Mouse (Mus musculus) CH12.LX (cell line): ENCODE measurements around the gene Lgals4. TPM values are rescaled to one million over a fixed set of nuclear protein-coding genes. Genes with fewer than 3 reads are reported as not detected.
A peak's percentile ranks its signal among the peaks of the same experiment; 100 is the strongest.

ENCODE experiments used
- DNase-seq: peaks from one replicate; pipeline ENCODE4 v3.0.0-alpha.2; 2013; ENCODE audit errors: extremely low read depth
- H3K27ac ChIP-seq: 2 replicates; pipeline ENCODE4 v1.5.1; 2012; ENCODE audit warnings: low read depth, mild to moderate bottlenecking, control low read depth, moderate library complexity; ENCODE audit not compliant: insufficient read depth
- H3K27me3 ChIP-seq: replicated peaks from 2 replicates; pipeline ENCODE3; 2012; ENCODE audit warnings: inconsistent platforms
- H3K36me3 ChIP-seq, 2 experiments: replicated peaks in 1 of 2; 2 replicates each; pipeline versions ENCODE3 to v1.6.1; 2012; ENCODE audit warnings: inconsistent platforms in 1 of 2, low read length in 1 of 2, mild to moderate bottlenecking in 1 of 2, mixed read lengths in 1 of 2, moderate library complexity in 1 of 2; ENCODE audit not compliant: control insufficient read depth in 1 of 2, insufficient read depth in 1 of 2
- H3K4me1 ChIP-seq, 2 experiments: 2 replicates each; pipeline ENCODE4 v1.6.1; 2012; ENCODE audit warnings: inconsistent platforms in 1 of 2, moderate library complexity in 1 of 2; ENCODE audit not compliant: insufficient read depth in 2 of 2, control insufficient read depth in 1 of 2
- H3K4me2 ChIP-seq: 2 replicates; pipeline ENCODE4 v1.6.1; 2012; ENCODE audit warnings: low read depth, mild to moderate bottlenecking, control low read depth; ENCODE audit not compliant: poor library complexity, insufficient read depth, severe bottlenecking
- H3K4me3 ChIP-seq, 3 experiments: fragments of 150-350 bp in 1 of 3; sonication (generic) in 1 of 3; replicated peaks in 1 of 3; 2 replicates each; pipeline versions ENCODE3 to v1.5.1; 2011 to 2012; ENCODE audit warnings: low read depth in 2 of 3, low read length in 2 of 3, mild to moderate bottlenecking in 2 of 3, moderate library complexity in 2 of 3, control low read depth in 1 of 3, improper control_type of control experiment in 1 of 3, inconsistent platforms in 1 of 3, mixed read lengths in 1 of 3; ENCODE audit not compliant: poor library complexity in 1 of 3
- H3K79me2 ChIP-seq: replicated peaks from 2 replicates; pipeline ENCODE4 v1.6.1; 2012; ENCODE audit warnings: mild to moderate bottlenecking, moderate library complexity; ENCODE audit not compliant: control insufficient read depth, poor library complexity, insufficient read depth, severe bottlenecking; ENCODE audit errors: extremely low read depth
- H3K9ac ChIP-seq: 2 replicates; pipeline ENCODE4 v1.6.1; 2012; ENCODE audit warnings: low read depth, mild to moderate bottlenecking, control low read depth, moderate library complexity; ENCODE audit not compliant: insufficient read depth
- H3K9me3 ChIP-seq: replicated peaks from 2 replicates; pipeline ENCODE3; 2012; ENCODE audit warnings: low read length, inconsistent platforms, mixed read lengths
- CHD2 ChIP-seq: IDR thresholded peaks from 2 replicates; pipeline ENCODE4 v1.6.1; 2011; ENCODE audit warnings: low read length, improper control_type of control experiment
- EP300 ChIP-seq: IDR thresholded peaks from 2 replicates; pipeline ENCODE4 v1.6.1; 2011; ENCODE audit warnings: low read length, improper control_type of control experiment
- ETS1 ChIP-seq: conservative IDR thresholded peaks from 2 replicates; pipeline ENCODE4 v1.6.1; 2012; ENCODE audit warnings: low read depth, mild to moderate bottlenecking, inconsistent platforms, low read length, improper control_type of control experiment, moderate library complexity
- IRF4 ChIP-seq: IDR thresholded peaks from 2 replicates; pipeline ENCODE4 v1.6.1; 2014; ENCODE audit warnings: low read depth, mild to moderate bottlenecking, inconsistent platforms, low read length, improper control_type of control experiment
- MAX ChIP-seq: IDR thresholded peaks from 2 replicates; pipeline ENCODE4 v1.6.1; 2011; ENCODE audit warnings: low read length, improper control_type of control experiment
- MAZ ChIP-seq: IDR thresholded peaks from 2 replicates; pipeline ENCODE4 v1.6.1; 2012; ENCODE audit warnings: low read depth, mild to moderate bottlenecking, inconsistent platforms, low read length, improper control_type of control experiment, moderate library complexity
- MXI1 ChIP-seq: IDR thresholded peaks from 2 replicates; pipeline ENCODE4 v1.6.1; 2011; ENCODE audit warnings: mild to moderate bottlenecking, low read depth, low read length, improper control_type of control experiment
- POLR2A ChIP-seq: IDR thresholded peaks from 2 replicates; pipeline ENCODE4 v1.6.1; 2011; ENCODE audit warnings: low read depth, mild to moderate bottlenecking, improper control_type of control experiment, low read length
- POLR2AphosphoS2 ChIP-seq: IDR thresholded peaks from 2 replicates; pipeline ENCODE4 v1.6.1; 2011; ENCODE audit warnings: low read depth, low read length, improper control_type of control experiment
- RAD21 ChIP-seq: IDR thresholded peaks from 2 replicates; pipeline ENCODE4 v1.6.1; 2011; ENCODE audit warnings: low read depth, mild to moderate bottlenecking, low read length, improper control_type of control experiment, moderate library complexity
- SIN3A ChIP-seq: IDR thresholded peaks from 2 replicates; pipeline ENCODE4 v1.6.1; 2012; ENCODE audit warnings: low read length, improper control_type of control experiment, inconsistent platforms
- SMC3 ChIP-seq: IDR thresholded peaks from 2 replicates; pipeline ENCODE4 v1.6.1; 2011; ENCODE audit warnings: low read depth, low read length, improper control_type of control experiment
- TBP ChIP-seq: conservative IDR thresholded peaks from 2 replicates; pipeline ENCODE4 v1.6.1; 2011; ENCODE audit warnings: low read depth, low read length, improper control_type of control experiment
- TCF12 ChIP-seq: IDR thresholded peaks from 2 replicates; pipeline ENCODE4 v1.6.1; 2014; ENCODE audit warnings: low read depth, mild to moderate bottlenecking, inconsistent platforms, low read length, improper control_type of control experiment
- dilution Hi-C: fragments of 300-500 bp; cut with MboI; formaldehyde crosslinking; loops from 2 replicates; pipeline ENCODE4 v1.14.3; 2020; ENCODE audit warnings: low sequenced_read_pairs; ENCODE audit not compliant: extremely low pct_unique_long_range_greater_than_20kb, extremely low pct_ligation_motif_present
- in situ Hi-C: fragments of 300-500 bp; cut with MboI; formaldehyde crosslinking; loops from 3 replicates; pipeline ENCODE4 v1.14.3; 2019; ENCODE audit warnings: low sequenced_read_pairs, low pct_ligation_motif_present, low pct_unique_long_range_greater_than_20kb, mixed read lengths
- polyA plus RNA-seq: library from polyadenylated mRNA; unstranded; fragments of >175 nt; gene quantifications from 2 replicates; pipeline ENCODE4 v1.2.1, GENCODE M21; 2012; ENCODE audit warnings: low read depth; ENCODE audit not compliant: insufficient read length
- total RNA-seq, 2 experiments: library from RNA; depleted of rRNA; stranded (reverse); fragments of 300-350 nt in 1 of 2; fragments of >200 nt in 1 of 2; gene quantifications; 2 replicates each; pipeline ENCODE4 v1.2.3; 2012 to 2014

Lgals4 gene
- total and polyA plus RNA-seq, 3 experiments, result 2.6 to 7.0 (median 6.5) TPM

DNA sequence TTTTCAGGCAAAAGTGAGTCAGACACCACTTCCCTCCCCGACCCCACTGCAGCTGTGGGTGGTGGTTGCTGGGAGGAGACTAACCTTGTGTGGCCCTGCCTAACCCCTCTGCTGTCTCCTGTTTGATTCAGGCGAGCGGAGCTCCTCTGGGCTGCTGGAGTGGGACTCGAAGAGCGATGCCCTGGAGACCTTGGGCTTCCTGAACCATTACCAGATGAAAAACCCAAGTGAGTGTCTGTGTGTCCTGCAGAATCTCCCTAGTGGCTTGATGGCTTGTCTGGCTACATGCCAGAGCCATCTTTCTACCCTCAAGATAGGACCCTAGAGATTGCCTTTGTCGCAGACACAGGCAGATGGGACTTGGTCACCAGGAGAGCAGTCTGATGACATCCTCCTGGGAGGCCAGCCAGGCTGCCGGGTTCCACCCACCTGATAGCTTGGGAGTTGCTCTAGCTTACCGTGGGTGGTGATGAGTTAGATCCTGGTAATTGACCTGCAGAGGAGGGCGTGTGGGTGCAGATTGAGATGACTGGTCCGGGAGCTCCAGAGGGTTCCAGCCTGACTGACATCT is 12.3 kb upstream of the Lgals4 start:
- Histone ChIP-seq H3K4me2 (no peak overlapping the region), H3K9me3 (no peaks in the 10 kb centered on the region), H3K27me3 (no peaks in the 10 kb centered on the region), H3K4me1 (peaks cover 36 to 83% of the 10 kb centered on the region in 2 experiments), H3K4me3 (no peak overlapping the region), H3K79me2 (peaks cover 29% of the 10 kb centered on the region), H3K9ac (no peak overlapping the region), H3K36me3 (peaks cover 59 to 68% of the 10 kb centered on the region in 2 experiments), H3K27ac (peak overlapping the region; percentile 90)
- dilution Hi-C loops, result no loop called here
- in situ Hi-C loops, result no loop called here
- TF ChIP-seq EP300 (peak; percentile 45; the same call in 1 of the 2 replicates), MAX (no peak), MXI1 (0 out of 2 replicates have a peak, but pooled peaks have one; percentile 13), ETS1 (peak; percentile 62), TCF12 (0 out of 2 replicates have a peak, but pooled peaks have one; percentile 21), SIN3A (peak; percentile 62; the same call in 1 of the 2 replicates)
- peak; percentile 82 for DNase-seq

DNA sequence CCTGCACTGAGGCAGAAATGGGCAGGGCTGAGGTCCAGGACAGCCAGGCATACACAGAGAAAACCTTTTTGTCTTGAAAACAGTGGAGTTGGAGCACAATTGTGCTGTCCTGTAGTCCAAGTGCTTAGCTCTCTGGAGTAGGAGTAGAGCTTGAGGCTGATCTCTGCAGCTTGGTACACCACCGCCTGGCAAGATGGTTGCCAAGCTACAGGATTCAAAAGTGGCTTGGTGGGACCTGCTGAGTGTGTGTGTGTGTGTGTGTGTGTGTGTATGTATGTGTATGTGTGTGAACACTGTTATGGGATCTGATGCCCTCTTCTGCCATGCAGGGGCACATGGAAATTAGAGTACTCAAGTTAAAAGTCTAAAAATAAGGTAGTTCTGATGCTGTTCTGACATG is 11.1 kb upstream of the Lgals4 start:
- no peaks in the 10 kb centered on the region for H3K9me3 ChIP-seq
- no peaks in the 10 kb centered on the region for H3K27me3 ChIP-seq
- in situ Hi-C loops, result no loop called here
- no peak for DNase-seq
- H3K9ac ChIP-seq, result no peak overlapping the region
- peaks cover 32 to 75% of the 10 kb centered on the region in 2 experiments for H3K4me1 ChIP-seq
- H3K79me2 ChIP-seq, result peaks cover 18% of the 10 kb centered on the region
- peaks cover 48 to 56% of the 10 kb centered on the region in 2 experiments for H3K36me3 ChIP-seq
- peak; percentile 46; the same call in 1 of the 2 replicates for TF ChIP-seq POLR2A
- TF ChIP-seq TBP, result no peak
- peak overlapping the region in 1 of 3 experiments; percentile 22 for H3K4me3 ChIP-seq
- H3K27ac ChIP-seq, result peak overlapping the region; percentile 61
- dilution Hi-C loops, result no loop called here
- H3K4me2 ChIP-seq, result no peak overlapping the region

DNA sequence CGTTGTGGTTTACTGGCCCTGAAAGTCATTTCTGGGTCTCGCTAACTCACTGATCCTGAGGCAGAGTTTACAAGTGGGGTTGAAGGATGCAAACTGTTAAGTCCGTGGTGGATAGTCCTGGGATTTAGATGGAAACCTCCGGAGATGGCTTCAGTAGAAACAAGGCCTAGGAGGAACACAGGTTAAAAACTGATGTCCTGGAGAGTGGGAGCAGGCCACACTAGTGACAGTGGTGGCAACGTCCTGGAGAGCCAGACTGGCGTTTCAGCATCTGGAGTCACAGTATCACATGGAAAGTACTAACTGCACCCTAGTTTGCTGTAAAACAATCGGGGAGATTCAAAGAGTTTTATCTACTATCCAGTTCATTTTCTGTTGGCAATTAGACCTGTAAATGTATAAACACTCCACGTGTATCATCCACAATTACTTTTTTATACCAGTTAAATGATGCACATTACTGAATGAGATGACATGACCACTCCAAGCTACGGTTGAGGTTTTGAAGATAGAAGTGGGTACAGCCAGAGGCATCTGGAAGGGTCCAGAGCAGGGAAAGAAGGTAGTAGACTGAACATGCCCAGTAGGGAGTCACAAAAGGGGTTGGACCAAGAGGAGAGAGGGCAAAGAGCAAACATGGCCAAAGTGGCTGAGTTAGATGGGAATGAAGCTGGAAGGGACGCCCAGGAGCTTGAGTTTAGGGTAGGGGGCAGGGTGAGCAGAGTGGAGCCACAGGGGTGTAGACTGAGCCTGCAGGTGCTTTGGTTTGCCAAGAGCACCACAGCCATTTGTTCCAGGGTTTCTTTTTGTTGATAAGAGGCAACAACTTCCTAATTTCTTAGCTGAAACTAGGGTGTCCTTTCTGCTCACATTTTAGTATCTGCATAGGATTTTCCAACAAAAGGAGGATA is 10.4 kb upstream of the Lgals4 start:
- H3K4me1 ChIP-seq, result peaks cover 29 to 68% of the 10 kb centered on the region in 2 experiments
- H3K4me3 ChIP-seq, result no peak overlapping the region
- peak overlapping the region; percentile 61 for H3K27ac ChIP-seq

More for the DNA sequence above, 10.4 kb upstream of the Lgals4 start:
- Histone ChIP-seq H3K36me3 (peaks cover 41 to 49% of the 10 kb centered on the region in 2 experiments), H3K79me2 (peaks cover 12% of the 10 kb centered on the region), H3K27me3 (no peaks in the 10 kb centered on the region), H3K4me2 (no peak overlapping the region), H3K9ac (no peak overlapping the region), H3K9me3 (no peaks in the 10 kb centered on the region)
- TF ChIP-seq SMC3, result no peak
- no peak for TF ChIP-seq RAD21
- TF ChIP-seq MAZ, result 0 out of 2 replicates have a peak, but pooled peaks have one; percentile 31
- TF ChIP-seq CHD2, result peak; percentile 40
- no peak for TF ChIP-seq IRF4
- peak; percentile 99 for TF ChIP-seq POLR2AphosphoS2
- in situ Hi-C loops, result no loop called here
- dilution Hi-C loops, result no loop called here
- no peak for DNase-seq
